Mouse (Mus musculus): ENCODE data around the gene Procr.

GRCm38 (mm10) chr2:155737803-155738202 lies 13.1 kb upstream of the Procr start:
- TF ChIP-seq GATA1 (IDR thresholded peaks at IDR 0.05; ENCODE audit: borderline replicate concordance, low read length) = no peak
- TF ChIP-seq FLI1 (IDR thresholded peaks at IDR 0.05; ENCODE audit: low read length) = no peak

Measured in megakaryocyte, embryonic 14.5 days (primary cell).